Mouse (Mus musculus) cerebellum, postnatal 25 days (tissue): ENCODE results near the gene Hps3.
"Not testable (repeated sequence)": the region's sequence is repeated elsewhere in the genome, so short reads cannot be mapped to it uniquely, and the experiment has no call there.

ENCODE experiments used
- DNase-seq, 2 experiments: peaks; one replicate each; pipeline ENCODE4 v3.0.0; 2021; ENCODE audit warnings: mixed read lengths in 2 of 2

Gene Hps3

GRCm38 (mm10) chr3:20034719-20035404, at the start of gene Hps3:
Gene Hps3, minus strand, starts transcription at chr3:20035315.
- DNase-seq = peak; percentile 91 to 93

GRCm38 (mm10) chr3:20082161-20082560, 47.0 kb upstream of the Hps3 start:
- DNase-seq = no peak

- no peak for DNase-seq
Measured at GRCm38 (mm10) chr3:20076145-20077053, 41.3 kb upstream of the Hps3 start.

- DNase-seq = no peak
Measured at GRCm38 (mm10) chr3:20058197-20058541, 23.1 kb upstream of the Hps3 start.

GRCm38 (mm10) chr3:20057306-20058196, 22.4 kb upstream of the Hps3 start, which contains the start of gene Hltf:
Gene Hltf, plus strand, starts transcription at chr3:20057811.
- DNase-seq = peak; percentile 94 to 97

- DNase-seq = not testable (repeated sequence)
Measured at GRCm38 (mm10) chr3:20044736-20045135, 9.6 kb upstream of the Hps3 start.

- not testable (repeated sequence) for DNase-seq
Measured at GRCm38 (mm10) chr3:20041461-20041860, 6.3 kb upstream of the Hps3 start.

- no peak for DNase-seq
Measured at GRCm38 (mm10) chr3:20036069-20036468, 954 bp upstream of the Hps3 start.

GRCm38 (mm10) chr3:20033761-20034718, 1.1 kb downstream of the Hps3 start:
- no peak for DNase-seq

GRCm38 (mm10) chr3:20030807-20031206, 4.3 kb downstream of the Hps3 start:
- no peak for DNase-seq

- DNase-seq = no peak
Measured at GRCm38 (mm10) chr3:20028640-20029039, 6.5 kb downstream of the Hps3 start.

GRCm38 (mm10) chr3:20027788-20028187, 7.3 kb downstream of the Hps3 start:
- no peak for DNase-seq

- DNase-seq = no peak
Measured at GRCm38 (mm10) chr3:20026996-20027689, 8.0 kb downstream of the Hps3 start.

GRCm38 (mm10) chr3:20026481-20026880, 8.6 kb downstream of the Hps3 start:
- no peak for DNase-seq

- DNase-seq = no peak
Measured at GRCm38 (mm10) chr3:20023832-20024231, 11.3 kb downstream of the Hps3 start.

- DNase-seq = no peak
Measured at GRCm38 (mm10) chr3:20018076-20018475, 17.0 kb downstream of the Hps3 start.

- DNase-seq = no peak
Measured at GRCm38 (mm10) chr3:20014454-20014853, 20.7 kb downstream of the Hps3 start.

- not testable (repeated sequence) for DNase-seq
Measured at GRCm38 (mm10) chr3:20010905-20011304, 24.2 kb downstream of the Hps3 start.

GRCm38 (mm10) chr3:20010464-20010863, 24.7 kb downstream of the Hps3 start:
- no peak for DNase-seq

- no peak for DNase-seq
Measured at GRCm38 (mm10) chr3:20007759-20008158, 27.4 kb downstream of the Hps3 start.

GRCm38 (mm10) chr3:20007275-20007674, 27.8 kb downstream of the Hps3 start:
- no peak for DNase-seq
